Mouse (Mus musculus): Measurements from ENCODE around the gene Asb17. TPM values are rescaled to one million over a fixed set of nuclear protein-coding genes. Genes with fewer than 3 reads are reported as not detected.

Asb17 gene
- polyA plus RNA-seq, 1 experiment from 2014 or later: 0.86 TPM

DNA sequence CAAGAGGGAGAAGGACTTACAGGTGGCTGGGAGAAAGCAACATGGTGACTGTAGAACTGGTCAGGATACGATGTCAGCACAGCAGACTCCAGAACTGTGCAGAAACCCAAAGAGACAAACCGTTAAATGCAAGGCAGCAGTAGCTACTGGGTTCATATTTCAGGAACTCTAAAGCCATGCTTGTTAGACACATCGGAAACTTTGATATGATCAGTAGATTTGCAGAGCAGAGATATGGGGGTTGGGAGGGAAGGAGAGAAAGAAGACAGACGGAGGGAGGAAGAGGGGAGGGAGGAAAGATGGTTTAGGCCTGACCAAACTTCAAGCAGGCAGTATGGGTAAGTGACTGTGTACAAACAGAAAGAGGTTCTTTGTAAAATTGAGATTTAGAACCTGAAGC, 6.4 kb upstream of the Asb17 start:
- H3K9ac ChIP-seq (ENCODE audit: low read depth, low read length): no peak overlapping the region
- WGBS: 63% methylated on average over 4 of the region's 4 CpGs
- ATAC-seq (ENCODE audit: low FRiP score) (no peak), DNase-seq (ENCODE audit: low spot score) (no peak)
- no peak overlapping the region for H3K4me2 ChIP-seq (replicated peaks; ENCODE audit: low read depth, low read length)
- no peak overlapping the region for H3K4me3 ChIP-seq (ENCODE audit: low read depth, low read length)
- H3K9me3 ChIP-seq (ENCODE audit: control insufficient read depth, low read length): no peaks in the 10 kb centered on the region
- no peak overlapping the region for H3K27ac ChIP-seq (ENCODE audit: low read depth, low read length)
- no peaks in the 10 kb centered on the region for H3K27me3 ChIP-seq (ENCODE audit: control insufficient read depth, insufficient read depth, low read length)
- no peaks in the 10 kb centered on the region for H3K4me1 ChIP-seq (replicated peaks; ENCODE audit: control insufficient read depth, insufficient read depth, low read length)
- no peaks in the 10 kb centered on the region for H3K36me3 ChIP-seq (ENCODE audit: control insufficient read depth, insufficient read depth, low read length)

DNA sequence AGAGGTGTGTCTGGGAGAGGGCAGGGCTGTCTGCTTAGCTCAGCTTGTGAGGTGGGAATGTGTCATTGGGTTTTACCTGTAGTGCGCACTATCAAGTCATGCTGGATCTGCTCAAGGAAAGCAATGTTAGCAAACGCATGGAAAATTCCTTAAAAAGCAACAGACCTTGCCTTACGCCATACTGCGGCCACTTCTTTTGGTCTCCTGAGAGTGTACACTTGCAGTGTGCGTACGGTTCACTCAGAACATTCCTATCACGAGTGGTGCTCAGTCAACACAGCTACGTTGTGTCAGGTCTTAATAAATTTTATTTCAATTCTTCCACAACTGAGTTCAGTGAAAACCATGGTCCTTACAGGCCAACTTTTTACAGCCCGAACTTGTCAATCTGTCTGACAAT, 748 bp downstream of the Asb17 start:
- H3K4me3 ChIP-seq (ENCODE audit: low read depth, low read length): no peak overlapping the region
- H3K4me1 ChIP-seq (replicated peaks; ENCODE audit: control insufficient read depth, insufficient read depth, low read length): no peaks in the 10 kb centered on the region
- no peak for ATAC-seq (ENCODE audit: low FRiP score)
- H3K9ac ChIP-seq (ENCODE audit: low read depth, low read length): no peak overlapping the region
- H3K27me3 ChIP-seq (ENCODE audit: control insufficient read depth, insufficient read depth, low read length): no peaks in the 10 kb centered on the region
- H3K36me3 ChIP-seq (ENCODE audit: control insufficient read depth, insufficient read depth, low read length): no peaks in the 10 kb centered on the region
- H3K27ac ChIP-seq (ENCODE audit: low read depth, low read length): no peak overlapping the region
- no peak for DNase-seq (ENCODE audit: low spot score)
- no peak overlapping the region for H3K4me2 ChIP-seq (replicated peaks; ENCODE audit: low read depth, low read length)
- WGBS: 94% methylated on average over 9 of the region's 9 CpGs
- no peaks in the 10 kb centered on the region for H3K9me3 ChIP-seq (ENCODE audit: control insufficient read depth, low read length)

DNA sequence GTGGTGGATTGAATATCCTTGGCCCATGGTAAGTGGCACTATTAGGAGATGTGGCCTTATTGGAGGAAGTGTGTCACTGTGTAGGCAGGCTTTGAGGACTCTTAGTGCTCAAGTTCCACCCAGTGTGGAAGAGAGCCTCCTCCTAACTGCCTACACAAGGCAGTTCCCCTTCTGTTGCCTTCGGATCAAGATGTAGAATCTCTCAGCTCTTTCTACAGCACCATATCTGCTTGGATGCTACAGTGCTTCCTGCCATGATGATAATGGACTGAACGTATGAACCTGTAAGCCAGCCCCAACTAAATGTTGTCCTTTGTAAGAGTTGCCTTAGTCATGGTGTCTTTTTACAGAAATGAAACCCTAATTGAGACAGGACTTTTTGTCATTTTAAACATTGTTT, 1.5 kb downstream of the Asb17 start:
- 94% methylated on average over 2 of the region's 2 CpGs for WGBS
- H3K9me3 ChIP-seq (ENCODE audit: control insufficient read depth, low read length): no peaks in the 10 kb centered on the region
- no peak for DNase-seq (ENCODE audit: low spot score)

DNA sequence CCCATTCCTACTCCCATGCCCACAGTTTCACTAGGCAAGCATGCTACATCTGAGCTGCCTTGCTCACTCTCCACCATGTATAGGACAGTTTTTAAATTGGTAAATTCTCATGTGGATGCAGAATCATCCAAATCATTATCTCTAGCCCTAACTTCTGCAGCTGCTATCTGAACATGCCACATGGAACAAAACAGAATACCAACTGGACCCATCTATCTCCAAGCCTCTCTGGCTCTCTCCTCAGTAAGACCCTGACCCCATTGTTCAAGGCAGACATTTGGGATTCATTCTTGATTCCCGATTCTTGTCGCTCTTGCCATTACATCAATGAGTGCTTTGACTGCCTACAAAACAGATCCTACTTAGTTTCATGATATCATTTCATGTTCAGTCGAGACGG, 2.1 kb downstream of the Asb17 start:
- DNase-seq (ENCODE audit: low spot score) (no peak), ATAC-seq (ENCODE audit: low FRiP score) (no peak)
- H3K9me3 ChIP-seq (ENCODE audit: control insufficient read depth, low read length): no peaks in the 10 kb centered on the region
- 90% methylated on average over 4 of the region's 4 CpGs for WGBS
- no peaks in the 10 kb centered on the region for H3K4me1 ChIP-seq (replicated peaks; ENCODE audit: control insufficient read depth, insufficient read depth, low read length)
- H3K4me3 ChIP-seq (ENCODE audit: low read depth, low read length): no peak overlapping the region
- H3K9ac ChIP-seq (ENCODE audit: low read depth, low read length): no peak overlapping the region
- H3K4me2 ChIP-seq (replicated peaks; ENCODE audit: low read depth, low read length): no peak overlapping the region
- H3K36me3 ChIP-seq (ENCODE audit: control insufficient read depth, insufficient read depth, low read length): no peaks in the 10 kb centered on the region
- H3K27me3 ChIP-seq (ENCODE audit: control insufficient read depth, insufficient read depth, low read length): no peaks in the 10 kb centered on the region
- no peak overlapping the region for H3K27ac ChIP-seq (ENCODE audit: low read depth, low read length)

More for the DNA sequence above, 1.5 kb downstream of the Asb17 start:
- Histone ChIP-seq H3K4me1 (replicated peaks; ENCODE audit: control insufficient read depth, insufficient read depth, low read length) (no peaks in the 10 kb centered on the region), H3K27ac (ENCODE audit: low read depth, low read length) (no peak overlapping the region), H3K4me2 (replicated peaks; ENCODE audit: low read depth, low read length) (no peak overlapping the region), H3K27me3 (ENCODE audit: control insufficient read depth, insufficient read depth, low read length) (no peaks in the 10 kb centered on the region), H3K9ac (ENCODE audit: low read depth, low read length) (no peak overlapping the region), H3K36me3 (ENCODE audit: control insufficient read depth, insufficient read depth, low read length) (no peaks in the 10 kb centered on the region), H3K4me3 (ENCODE audit: low read depth, low read length) (no peak overlapping the region)
- ATAC-seq (ENCODE audit: low FRiP score): no peak

DNA sequence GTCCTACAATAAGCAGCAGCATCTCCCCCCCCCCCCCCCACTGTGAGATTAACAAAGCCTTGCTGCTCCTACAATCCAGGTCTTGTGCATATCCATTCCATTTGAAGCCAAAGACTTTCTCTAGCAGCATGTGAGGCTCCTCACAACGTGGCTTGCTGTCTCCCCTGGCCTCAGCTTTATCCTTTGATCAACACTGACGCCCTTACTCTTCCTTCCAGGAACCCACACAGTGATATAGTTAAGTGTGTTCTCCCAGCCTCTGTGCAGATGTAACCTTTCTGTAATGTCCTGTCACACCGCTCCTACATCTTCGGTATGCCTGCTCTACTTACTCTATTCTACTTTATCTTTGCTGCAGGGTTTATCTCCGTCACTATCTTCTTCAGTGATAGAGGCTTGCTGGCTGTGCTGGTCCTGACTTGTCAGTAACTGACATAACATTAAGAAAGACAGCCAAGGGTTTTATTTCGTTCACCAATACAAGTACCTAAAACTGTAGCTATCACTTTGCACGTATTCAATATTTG, 3.3 kb downstream of the Asb17 start:
- H3K36me3 ChIP-seq (ENCODE audit: control insufficient read depth, insufficient read depth, low read length): no peaks in the 10 kb centered on the region
- no peak overlapping the region for H3K27ac ChIP-seq (ENCODE audit: low read depth, low read length)
- no peaks in the 10 kb centered on the region for H3K27me3 ChIP-seq (ENCODE audit: control insufficient read depth, insufficient read depth, low read length)
- no peak overlapping the region for H3K9ac ChIP-seq (ENCODE audit: low read depth, low read length)
- ATAC-seq (ENCODE audit: low FRiP score): no peak
- no peaks in the 10 kb centered on the region for H3K4me1 ChIP-seq (replicated peaks; ENCODE audit: control insufficient read depth, insufficient read depth, low read length)
- no peak overlapping the region for H3K4me2 ChIP-seq (replicated peaks; ENCODE audit: low read depth, low read length)
- DNase-seq (ENCODE audit: low spot score): no peak
- no peaks in the 10 kb centered on the region for H3K9me3 ChIP-seq (ENCODE audit: control insufficient read depth, low read length)
- WGBS: 84% methylated on average over 7 of the region's 7 CpGs
- H3K4me3 ChIP-seq (ENCODE audit: low read depth, low read length): no peak overlapping the region

DNA sequence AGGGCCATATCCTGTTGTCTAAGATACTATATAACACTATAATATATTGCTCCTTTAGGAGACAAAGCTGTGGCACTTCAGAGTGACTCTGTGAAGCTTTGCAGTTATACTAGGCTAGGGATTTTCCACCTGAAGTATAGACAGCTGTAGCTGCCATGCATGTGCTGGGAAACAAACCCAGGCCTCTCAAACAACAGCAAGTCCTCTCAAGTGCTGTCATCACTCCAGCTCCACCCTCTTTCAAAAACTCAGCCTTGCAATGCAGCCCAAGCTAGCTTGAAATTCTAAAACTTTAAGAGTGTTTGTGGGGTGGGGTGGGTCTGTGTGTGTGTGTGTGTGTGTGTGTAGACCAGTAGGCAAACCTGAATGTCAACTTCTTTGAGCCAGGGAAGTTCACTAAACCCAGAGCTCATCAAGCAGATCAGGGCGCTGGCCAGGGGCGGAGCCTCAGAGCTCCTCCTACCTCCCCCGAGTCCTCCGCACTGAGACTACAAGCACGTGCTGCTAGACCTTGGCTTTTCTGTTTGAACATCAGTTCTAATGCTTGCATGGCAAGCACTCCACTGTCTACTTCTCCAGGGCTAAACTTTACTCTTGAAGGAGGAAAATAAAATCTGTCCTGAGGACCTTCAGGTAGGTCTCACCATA, 5.5 kb downstream of the Asb17 start:
- H3K9me3 ChIP-seq (ENCODE audit: control insufficient read depth, low read length): no peaks in the 10 kb centered on the region
- H3K4me2 ChIP-seq (replicated peaks; ENCODE audit: low read depth, low read length): no peak overlapping the region
- no peaks in the 10 kb centered on the region for H3K4me1 ChIP-seq (replicated peaks; ENCODE audit: control insufficient read depth, insufficient read depth, low read length)
- H3K9ac ChIP-seq (ENCODE audit: low read depth, low read length): no peak overlapping the region
- ATAC-seq (ENCODE audit: low FRiP score) (peak; percentile 51), DNase-seq (ENCODE audit: low spot score) (peak; percentile 16)
- WGBS: 10% methylated on average over 5 of the region's 5 CpGs
- no peak overlapping the region for H3K4me3 ChIP-seq (ENCODE audit: low read depth, low read length)
- H3K36me3 ChIP-seq (ENCODE audit: control insufficient read depth, insufficient read depth, low read length): no peaks in the 10 kb centered on the region
- H3K27me3 ChIP-seq (ENCODE audit: control insufficient read depth, insufficient read depth, low read length): no peaks in the 10 kb centered on the region
- no peak overlapping the region for H3K27ac ChIP-seq (ENCODE audit: low read depth, low read length)

DNA sequence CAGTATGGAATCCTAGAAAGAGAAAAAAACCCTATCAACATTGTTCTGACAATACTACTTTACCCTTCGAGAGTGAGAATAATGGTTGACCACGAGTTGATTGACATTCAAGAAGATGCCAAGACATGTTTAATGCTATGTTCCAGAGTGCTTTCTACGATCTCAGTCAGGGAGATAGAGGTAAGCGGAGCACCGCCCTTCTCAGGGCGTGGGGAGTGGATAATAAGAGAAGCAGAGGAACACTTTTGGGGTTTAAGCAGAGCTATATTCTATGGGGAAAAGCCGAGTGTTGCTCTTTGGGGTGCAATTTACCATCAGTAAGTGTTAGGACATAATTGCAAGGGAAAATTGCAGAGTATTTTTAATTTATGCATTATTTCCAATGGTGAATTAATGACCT, 6.8 kb downstream of the Asb17 start:
- no peak overlapping the region for H3K27ac ChIP-seq (ENCODE audit: low read depth, low read length)
- H3K4me3 ChIP-seq (ENCODE audit: low read depth, low read length): no peak overlapping the region
- WGBS: 92% methylated on average over 7 of the region's 7 CpGs
- H3K27me3 ChIP-seq (ENCODE audit: control insufficient read depth, insufficient read depth, low read length): no peaks in the 10 kb centered on the region
- DNase-seq (ENCODE audit: low spot score) (no peak), ATAC-seq (ENCODE audit: low FRiP score) (no peak)
- no peaks in the 10 kb centered on the region for H3K9me3 ChIP-seq (ENCODE audit: control insufficient read depth, low read length)
- no peak overlapping the region for H3K4me2 ChIP-seq (replicated peaks; ENCODE audit: low read depth, low read length)
- no peaks in the 10 kb centered on the region for H3K36me3 ChIP-seq (ENCODE audit: control insufficient read depth, insufficient read depth, low read length)
- no peak overlapping the region for H3K9ac ChIP-seq (ENCODE audit: low read depth, low read length)
- H3K4me1 ChIP-seq (replicated peaks; ENCODE audit: control insufficient read depth, insufficient read depth, low read length): no peaks in the 10 kb centered on the region

DNA sequence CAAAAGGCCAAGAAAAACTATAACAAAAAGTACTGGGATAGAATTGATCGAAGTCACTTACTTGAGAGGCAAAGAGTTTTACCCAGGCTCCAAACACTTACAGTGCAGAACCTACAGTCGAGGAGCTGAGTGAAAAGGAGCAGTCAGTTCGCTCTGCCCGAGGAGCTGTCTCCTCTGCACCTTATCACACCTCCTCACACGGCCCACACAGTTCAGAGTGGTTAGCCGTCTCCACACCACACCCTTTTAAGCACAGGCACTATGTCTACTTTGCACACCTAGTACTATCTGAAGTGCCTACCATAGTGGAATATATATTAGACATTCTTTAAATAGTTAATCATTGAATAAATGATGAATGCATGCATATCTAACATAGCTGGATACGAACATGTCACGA, 8.3 kb downstream of the Asb17 start:
- H3K27me3 ChIP-seq (ENCODE audit: control insufficient read depth, insufficient read depth, low read length): no peaks in the 10 kb centered on the region
- no peak overlapping the region for H3K4me3 ChIP-seq (ENCODE audit: low read depth, low read length)
- H3K4me2 ChIP-seq (replicated peaks; ENCODE audit: low read depth, low read length): no peak overlapping the region
- WGBS: 82% methylated on average over 8 of the region's 8 CpGs
- H3K9me3 ChIP-seq (ENCODE audit: control insufficient read depth, low read length): no peaks in the 10 kb centered on the region
- no peak for ATAC-seq (ENCODE audit: low FRiP score)
- no peaks in the 10 kb centered on the region for H3K36me3 ChIP-seq (ENCODE audit: control insufficient read depth, insufficient read depth, low read length)
- H3K9ac ChIP-seq (ENCODE audit: low read depth, low read length): no peak overlapping the region
- no peak for DNase-seq (ENCODE audit: low spot score)
- H3K4me1 ChIP-seq (replicated peaks; ENCODE audit: control insufficient read depth, insufficient read depth, low read length): no peaks in the 10 kb centered on the region
- no peak overlapping the region for H3K27ac ChIP-seq (ENCODE audit: low read depth, low read length)

DNA sequence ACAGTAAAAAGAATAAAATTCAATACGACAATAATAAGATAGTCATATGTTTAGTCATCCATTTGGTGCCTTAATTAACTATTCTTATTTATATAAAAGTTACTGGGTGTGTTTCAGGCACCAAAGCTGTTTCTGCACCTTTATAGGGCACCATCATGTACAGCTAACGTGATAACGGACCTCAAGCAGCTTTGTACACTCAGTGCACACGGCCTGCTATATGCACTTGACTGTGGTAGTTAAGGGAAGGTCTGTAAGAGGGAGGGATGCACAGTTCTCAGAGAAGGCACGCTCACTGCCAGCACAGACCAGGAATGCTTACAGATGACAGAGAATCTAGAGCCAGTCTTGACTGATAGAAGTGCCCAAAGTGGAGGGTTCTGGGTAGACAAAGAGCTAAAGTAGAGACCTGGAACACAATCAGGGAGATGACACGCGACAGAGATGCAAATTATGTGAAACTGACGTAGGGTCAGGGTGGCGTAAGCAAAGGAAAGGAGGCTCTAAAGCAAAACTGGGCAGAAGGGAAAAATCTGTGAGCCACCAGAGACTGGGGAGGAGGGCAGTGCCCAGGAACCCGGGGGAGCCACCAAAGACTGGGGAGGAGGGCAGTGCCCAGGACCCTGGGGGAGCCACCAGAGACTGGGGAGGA, 14.5 kb downstream of the Asb17 start:
- Histone ChIP-seq H3K4me2 (replicated peaks; ENCODE audit: low read depth, low read length) (no peak overlapping the region), H3K36me3 (ENCODE audit: control insufficient read depth, insufficient read depth, low read length) (no peaks in the 10 kb centered on the region), H3K4me1 (replicated peaks; ENCODE audit: control insufficient read depth, insufficient read depth, low read length) (no peaks in the 10 kb centered on the region), H3K9me3 (ENCODE audit: control insufficient read depth, low read length) (no peaks in the 10 kb centered on the region), H3K27ac (ENCODE audit: low read depth, low read length) (no peak overlapping the region), H3K9ac (ENCODE audit: low read depth, low read length) (no peak overlapping the region), H3K27me3 (ENCODE audit: control insufficient read depth, insufficient read depth, low read length) (no peaks in the 10 kb centered on the region), H3K4me3 (ENCODE audit: low read depth, low read length) (no peak overlapping the region)
- WGBS: 84% methylated on average over 10 of the region's 10 CpGs
- ATAC-seq (ENCODE audit: low FRiP score) (no peak), DNase-seq (ENCODE audit: low spot score) (no peak)
